Mouse (Mus musculus) urinary bladder, postnatal 0 days (tissue): ENCODE measurements around the gene Vmn1r72. TPM values are rescaled to one million over a fixed set of nuclear protein-coding genes. Genes with fewer than 3 reads are reported as not detected.

Experiments used
- polyA plus RNA-seq: library from polyadenylated mRNA; unstranded; fragments of >200 nt; fragmentation: Nextera tagmentation; extraction: Ambion mirVana; gene quantifications from 2 replicates; pipeline ENCODE4 v1.2.1, GENCODE M21; 2015

The Vmn1r72 gene
- not detected in 2 replicates for polyA plus RNA-seq

DNA sequence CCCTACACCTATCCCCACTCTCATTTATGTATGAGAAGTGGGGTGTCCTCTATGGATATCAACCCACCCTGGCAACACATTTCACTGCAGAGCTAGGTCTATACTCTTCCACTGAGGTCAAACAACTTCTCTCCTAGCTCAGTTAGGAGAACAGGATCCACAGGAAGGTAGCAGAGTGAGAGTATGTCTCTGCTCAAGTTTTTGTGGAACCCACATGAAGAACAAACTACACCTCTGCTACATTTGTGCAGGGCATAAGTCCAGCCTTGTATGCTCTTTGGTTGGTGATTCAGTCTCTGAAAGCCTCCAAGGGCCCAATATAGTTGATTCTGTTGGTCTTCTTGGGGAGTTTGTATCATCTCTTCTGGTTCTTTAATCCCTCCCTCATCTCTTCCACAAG is at the start of gene Vmn1r72:
Gene Vmn1r72 (minus strand): TSS at position 101 of the 400 bp plus-strand sequence.

Other genes with a start within 250 kb of the Vmn1r72 start
- gene Zscan4-ps2, start 165.8 kb downstream of the Vmn1r72 start, polyA plus RNA-seq = not detected in 2 replicates
- gene Zscan4-ps3, start 70.8 kb downstream of the Vmn1r72 start, polyA plus RNA-seq = not detected in 2 replicates
- gene Vmn1r73, start 50.1 kb upstream of the Vmn1r72 start, polyA plus RNA-seq = not detected in 2 replicates
- not detected in 2 replicates for gene Vmn1r74, start 153.8 kb upstream of the Vmn1r72 start, polyA plus RNA-seq
- gene Vmn1r75, start 194.5 kb upstream of the Vmn1r72 start, polyA plus RNA-seq = not detected in 2 replicates